Mouse (Mus musculus) kidney, postnatal 10 days (tissue): ENCODE data around the gene Ccdc32.
"Not testable (repeated sequence)": the region's sequence is repeated elsewhere in the genome, so short reads cannot be mapped to it uniquely, and the experiment has no call there.

Experiments used
- DNase-seq: peaks from one replicate; pipeline ENCODE4 v3.0.0; 2021; ENCODE audit warnings: mixed read lengths

Ccdc32 gene

DNA sequence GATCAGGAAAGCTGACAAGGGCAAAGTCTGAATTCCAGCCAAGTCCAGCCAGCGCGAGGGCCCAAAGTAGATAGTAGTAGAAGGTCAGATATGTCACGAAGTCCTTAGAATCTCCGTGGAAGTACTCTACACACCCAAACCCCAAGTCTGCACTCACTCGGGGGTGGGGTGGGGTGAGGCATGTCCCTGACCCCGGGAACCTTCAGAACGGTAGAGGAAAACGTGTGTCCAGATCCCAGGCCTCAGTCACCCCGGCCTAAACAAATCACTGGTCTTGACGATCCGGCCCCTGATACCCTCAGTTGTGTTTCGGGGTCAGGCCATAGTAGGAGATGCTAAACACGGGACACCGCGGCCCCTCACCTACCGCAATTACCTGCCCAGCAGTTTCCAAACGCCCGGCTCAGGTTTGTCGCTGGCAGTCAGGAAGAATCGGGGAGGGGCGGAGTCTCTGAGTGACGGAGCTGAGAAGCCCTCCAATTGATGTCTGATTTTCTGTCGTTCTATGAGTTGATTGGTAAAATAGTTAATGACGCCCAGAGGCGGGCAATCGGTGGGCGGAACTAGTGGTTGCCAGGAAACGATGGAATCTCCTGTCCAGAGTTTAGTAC lies at the start of gene Ccdc32:
Gene Ccdc32 (minus strand): TSS at position 453 of the 611 bp plus-strand sequence.
- DNase-seq = peak; percentile 98

GRCm38 (mm10) chr2:119072397-119072796 lies 43.2 kb upstream of the Ccdc32 start:
- DNase-seq = no peak

DNA sequence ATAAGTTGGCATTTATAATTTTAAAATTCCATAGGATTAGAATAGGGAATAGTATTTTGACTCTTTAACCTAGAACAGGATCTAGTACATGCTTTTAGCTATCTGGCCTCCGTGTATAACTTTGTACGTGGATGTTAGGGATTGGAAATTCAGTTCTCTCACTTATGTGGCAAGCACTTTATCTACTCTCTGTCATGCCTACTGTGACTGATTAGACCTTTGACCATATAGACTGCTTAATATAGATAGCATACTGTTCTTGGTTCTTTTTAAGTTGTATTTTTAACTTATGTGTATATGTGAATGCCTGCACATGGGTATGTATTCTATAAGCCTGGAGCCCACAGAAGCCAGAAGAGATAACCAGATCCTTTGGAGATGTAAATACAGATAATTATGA lies 30.9 kb upstream of the Ccdc32 start:
- no peak for DNase-seq

DNA sequence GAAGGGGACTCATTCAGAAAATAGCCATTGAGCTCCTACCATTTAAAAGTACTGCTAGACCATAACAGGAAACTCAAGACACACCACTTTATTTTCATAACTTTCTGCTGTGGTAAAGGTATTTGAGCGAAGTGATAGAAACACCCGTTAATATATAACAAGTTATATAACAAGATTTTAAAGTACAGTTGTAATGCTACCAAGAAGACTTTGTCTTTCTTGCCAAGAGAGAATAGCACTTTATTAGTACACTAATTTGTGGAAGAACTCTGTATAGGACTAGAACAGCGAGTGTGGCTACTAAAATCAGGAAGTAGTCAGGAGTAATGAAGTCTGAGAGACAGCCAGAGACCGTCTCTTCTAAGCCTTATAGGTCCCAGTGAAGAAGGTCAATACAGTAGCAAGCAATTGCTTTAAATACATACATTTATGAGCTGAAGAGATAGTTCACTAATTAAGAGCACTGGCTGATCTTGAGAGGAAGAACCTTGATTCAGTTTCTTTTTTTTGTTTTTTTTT lies 21.0 kb upstream of the Ccdc32 start:
- no peak for DNase-seq

- DNase-seq = no peak
These were observed 18.7 kb upstream of the Ccdc32 start for GRCm38 (mm10) chr2:119047849-119048248.

DNA sequence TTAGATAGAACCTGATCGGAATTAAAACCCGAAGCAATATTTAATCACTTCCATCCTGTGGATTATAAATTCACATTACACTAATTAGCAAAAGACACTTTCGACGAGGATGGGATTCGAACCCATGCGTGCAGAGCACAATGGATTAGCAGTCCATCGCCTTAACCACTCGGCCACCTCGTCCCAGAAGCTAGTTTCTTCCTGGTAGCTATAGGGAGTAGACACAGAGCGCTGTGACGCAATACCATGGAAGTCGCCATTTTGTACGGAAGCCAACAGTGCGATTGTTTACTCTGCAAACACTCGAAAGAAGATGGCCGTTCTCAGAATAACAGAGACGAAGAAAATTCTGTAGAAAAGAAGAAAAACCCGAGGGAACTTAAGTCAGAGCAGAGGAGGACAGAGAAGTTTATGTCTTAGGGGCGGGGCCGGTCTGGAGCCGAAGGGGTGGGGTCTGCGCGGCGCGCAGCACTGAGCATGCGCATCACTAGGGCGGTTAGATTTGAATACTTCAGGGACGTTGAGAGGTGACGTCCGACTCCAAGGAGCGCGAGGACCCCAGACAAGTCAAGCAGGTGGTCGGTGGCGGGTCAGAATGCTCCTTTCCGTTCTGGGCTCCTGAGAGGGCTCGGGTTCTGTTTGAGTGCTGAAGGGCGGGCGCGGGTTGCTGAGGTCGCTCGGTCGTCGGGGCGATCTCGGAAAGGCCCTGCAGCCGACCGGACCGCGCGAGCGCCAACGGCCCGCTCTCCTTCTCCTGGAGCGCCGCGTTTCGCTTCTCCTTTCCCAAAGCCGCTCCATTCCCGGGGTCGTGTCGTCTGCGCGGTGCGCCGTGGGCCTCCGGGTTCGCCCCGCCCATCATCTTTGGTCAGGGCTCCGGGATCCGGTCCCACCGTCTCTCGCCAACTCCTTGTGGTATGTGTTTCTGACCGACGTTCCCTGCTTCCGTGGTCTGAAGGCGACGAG lies 17.7 kb upstream of the Ccdc32 start, which contains the start of gene Knl1:
Gene Knl1 (plus strand): TSS at position 471 of the 963 bp plus-strand sequence.
- peak; percentile 96 for DNase-seq

DNA sequence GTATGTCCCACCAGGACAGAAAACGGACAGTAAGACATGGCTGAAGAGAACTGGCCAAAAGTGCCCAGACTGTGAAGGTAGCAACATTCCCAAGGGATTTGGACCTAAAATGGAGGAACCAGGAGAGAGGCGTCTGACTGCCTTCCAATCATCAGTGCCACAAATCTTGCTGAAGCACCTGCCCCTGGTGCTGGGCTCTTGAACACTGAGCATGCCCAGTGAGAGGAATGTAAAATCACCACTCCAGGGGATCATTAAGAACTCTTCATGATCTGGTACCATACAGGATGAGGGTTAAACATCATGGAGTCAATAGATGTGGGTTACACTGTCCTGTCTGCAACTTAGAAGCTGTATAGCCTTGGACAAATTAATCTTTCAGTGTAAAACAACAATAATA lies 16.0 kb upstream of the Ccdc32 start:
- DNase-seq = no peak

- DNase-seq = peak; percentile 60
These were observed 11.7 kb upstream of the Ccdc32 start for GRCm38 (mm10) chr2:119040882-119041281.

GRCm38 (mm10) chr2:119035397-119035745 lies 6.2 kb upstream of the Ccdc32 start:
- DNase-seq = no peak

DNA sequence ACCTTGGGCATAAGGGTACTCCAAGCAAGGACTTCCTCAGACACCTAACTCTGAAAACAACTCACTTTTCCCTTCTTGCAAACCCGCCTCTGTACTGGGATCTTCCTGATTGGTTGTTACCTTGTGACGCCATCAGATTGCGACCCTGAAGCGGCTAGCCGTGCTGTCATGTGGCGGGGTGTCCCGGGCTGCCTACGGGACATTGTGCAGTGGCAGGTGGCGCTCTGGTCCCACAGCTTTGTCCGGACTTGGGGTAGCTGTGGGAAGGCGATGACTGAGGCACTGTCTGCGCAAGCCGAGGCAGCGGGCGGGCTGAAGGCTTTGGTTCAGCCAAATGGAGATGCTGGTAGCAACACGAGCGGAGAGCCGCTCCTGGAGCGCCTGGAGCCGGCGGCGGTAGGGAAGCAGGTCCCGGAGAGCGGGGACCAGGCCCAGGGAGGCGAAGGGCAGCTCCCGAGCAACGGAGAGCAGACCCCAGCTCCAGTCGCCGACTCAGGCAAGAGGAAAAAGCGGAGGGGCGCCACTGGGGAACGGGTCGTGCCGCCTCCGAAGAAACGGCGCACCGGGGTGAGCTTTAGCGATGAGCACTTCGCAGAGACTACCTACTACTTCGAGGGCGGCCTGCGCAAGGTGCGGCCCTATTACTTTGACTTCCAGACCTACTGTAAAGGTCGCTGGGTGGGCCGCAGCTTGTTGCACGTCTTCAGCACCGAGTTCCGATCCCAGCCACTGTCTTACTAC lies 5.6 kb upstream of the Ccdc32 start, which contains the start of gene Rpusd2:
Gene Rpusd2 (plus strand): TSS at position 135 of the 741 bp plus-strand sequence.
- DNase-seq = peak; percentile 97

DNA sequence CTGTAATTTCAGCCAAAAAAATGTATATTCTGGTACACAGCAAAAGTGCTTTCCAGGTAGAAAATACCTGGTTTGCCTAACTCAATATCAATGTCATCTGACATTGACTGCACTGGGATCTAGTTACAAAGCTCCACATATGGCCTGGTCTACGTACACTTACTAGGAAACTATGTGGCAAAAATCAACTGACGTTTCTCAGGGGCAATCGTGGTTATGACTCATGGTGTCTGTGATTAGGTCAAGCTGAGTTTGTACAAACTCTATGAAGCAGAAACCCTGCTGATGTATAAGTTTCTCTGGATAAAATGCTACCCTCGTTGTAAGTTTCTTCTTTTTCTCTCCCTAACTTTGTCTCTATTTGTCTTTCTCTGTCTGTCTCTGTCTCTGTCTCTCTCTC lies 3.0 kb upstream of the Ccdc32 start:
- no peak for DNase-seq

DNA sequence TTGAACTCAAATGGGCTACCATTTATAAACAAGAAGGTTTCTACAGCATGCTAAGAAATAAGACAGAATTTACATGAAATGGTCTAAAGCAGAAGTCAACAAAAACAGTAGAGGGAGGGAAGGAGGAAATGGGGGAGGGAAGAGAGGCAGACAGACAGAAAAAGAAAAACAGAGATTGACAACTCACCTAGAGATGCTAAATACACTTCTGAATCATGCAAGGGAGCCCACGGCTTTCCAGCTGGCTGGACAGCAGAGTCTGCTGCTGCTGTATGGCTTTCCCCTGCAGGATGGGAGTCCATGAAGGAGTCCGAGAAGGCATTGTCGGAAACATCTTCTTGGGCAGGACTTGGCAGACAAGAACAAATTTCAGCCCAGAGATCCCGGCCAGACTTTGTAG lies 2.2 kb downstream of the Ccdc32 start:
- DNase-seq = no peak

GRCm38 (mm10) chr2:119025239-119025616 lies 4.0 kb downstream of the Ccdc32 start:
- no peak for DNase-seq

- DNase-seq = no peak
These were observed 4.5 kb downstream of the Ccdc32 start for GRCm38 (mm10) chr2:119024536-119025238.

GRCm38 (mm10) chr2:119023154-119023660 lies 6.0 kb downstream of the Ccdc32 start:
- no peak for DNase-seq

GRCm38 (mm10) chr2:119019538-119019937 lies 9.7 kb downstream of the Ccdc32 start:
- DNase-seq = no peak

GRCm38 (mm10) chr2:119019131-119019530 lies 10.1 kb downstream of the Ccdc32 start:
- peak; percentile 17 for DNase-seq

DNA sequence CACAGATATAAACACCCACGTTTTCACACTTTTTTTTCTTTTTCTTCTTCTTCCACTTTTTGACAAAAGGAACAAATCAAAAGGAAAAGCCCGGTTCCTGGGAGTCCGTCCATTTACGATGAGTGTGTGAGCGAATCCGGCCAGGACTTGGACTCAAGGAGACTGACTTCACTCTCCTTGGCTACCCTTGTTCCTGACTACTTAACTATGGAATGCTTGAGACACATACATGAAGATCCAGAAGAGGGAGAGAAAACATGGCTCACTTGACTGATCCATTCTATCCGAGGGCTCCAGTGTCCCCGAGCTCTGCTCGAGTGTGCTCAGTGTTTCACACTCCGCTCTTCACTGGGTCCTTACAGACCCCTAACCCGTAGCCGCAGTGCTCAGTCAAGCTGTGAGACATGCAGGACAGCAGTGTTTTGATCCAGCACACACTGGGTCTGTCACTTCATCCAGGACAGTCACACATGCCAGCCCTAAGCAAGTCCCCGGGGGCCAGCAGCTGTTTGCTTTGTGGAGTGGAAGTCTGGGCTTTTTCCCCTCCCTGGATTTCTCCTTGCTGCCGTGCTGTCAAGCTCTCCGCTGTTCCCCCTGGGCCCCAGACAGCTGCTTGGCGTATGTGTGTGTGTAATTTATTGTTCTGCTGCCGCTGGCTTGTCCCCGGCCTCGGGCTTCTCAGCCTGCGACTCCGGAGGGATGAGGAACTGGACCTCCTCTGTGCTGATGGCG lies 10.6 kb downstream of the Ccdc32 start:
- DNase-seq = peak; percentile 71

DNA sequence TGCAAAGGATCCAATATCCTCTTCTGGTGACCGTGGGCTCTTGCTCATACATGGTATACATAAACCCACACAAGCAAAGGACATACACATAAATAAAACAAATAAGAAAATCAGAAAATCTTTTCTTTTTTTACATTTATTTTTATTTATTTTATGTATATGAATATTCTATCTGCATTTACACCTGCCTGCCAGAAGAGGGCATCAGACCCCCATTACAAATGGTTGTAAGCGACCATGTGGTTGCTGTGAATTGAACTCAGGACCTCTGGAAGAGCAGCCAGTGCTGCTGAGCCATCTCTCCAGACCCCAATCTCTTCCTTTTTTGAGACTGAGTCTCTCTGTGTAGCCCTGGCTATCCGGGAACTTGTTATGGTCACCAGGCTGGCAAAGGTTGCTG lies 11.5 kb downstream of the Ccdc32 start:
- DNase-seq = no peak

DNA sequence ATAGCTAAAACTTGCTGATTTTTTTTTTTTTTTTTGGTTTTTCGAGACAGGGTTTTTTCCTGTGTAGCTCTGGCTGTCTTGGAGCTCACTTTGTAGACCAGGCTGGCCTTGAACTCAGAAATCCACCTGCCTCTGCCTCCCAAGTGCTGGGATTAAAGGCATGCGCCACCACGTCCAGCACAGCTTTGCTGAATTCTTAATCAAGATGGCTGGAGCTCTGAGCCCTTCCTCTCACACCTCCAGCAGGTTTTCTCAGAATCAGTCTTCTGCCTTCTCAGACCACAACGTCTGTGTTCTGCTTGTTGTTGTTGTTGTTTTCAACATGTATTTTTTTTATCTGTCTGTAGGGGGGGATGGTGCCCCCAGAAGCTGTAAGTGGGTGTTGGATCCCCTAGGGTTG lies 12.9 kb downstream of the Ccdc32 start:
- DNase-seq = not testable (repeated sequence)

DNA sequence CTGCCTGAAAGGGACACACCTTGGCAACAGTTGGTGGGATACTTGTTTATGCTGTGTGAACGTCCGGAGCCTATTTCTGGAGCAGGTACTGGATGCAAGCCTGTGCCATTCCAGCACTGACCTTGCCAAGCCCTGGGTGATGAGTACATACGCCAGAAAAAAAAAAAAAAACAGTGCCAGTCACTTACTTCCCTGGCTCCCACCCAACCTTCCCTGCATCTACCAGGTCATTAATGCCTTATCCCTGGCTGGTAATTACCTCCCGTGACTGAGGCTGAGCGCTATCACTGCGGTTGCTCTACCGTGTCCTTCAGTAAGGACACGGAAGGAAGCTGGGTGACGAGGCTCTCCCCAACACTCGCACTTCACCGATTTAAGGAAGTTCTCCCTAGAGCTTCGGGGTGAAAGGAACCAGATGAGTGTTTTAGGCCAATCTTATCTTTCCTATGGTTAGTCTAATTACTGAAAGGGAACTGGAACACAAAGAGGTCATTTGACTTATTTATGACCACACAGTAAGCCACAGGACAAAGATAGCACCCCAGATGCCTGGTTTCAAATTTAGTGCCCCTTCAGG lies 13.5 kb downstream of the Ccdc32 start:
- DNase-seq = peak; percentile 22
